Mouse (Mus musculus) skeletal muscle tissue, adult 2 months (tissue): ENCODE measurements at regions not wholly inside any gene's neighbourhood (a gene's known extent, or its start where the extent isn't known, plus 50 kb on each side); places are given as distances from the start of the nearest gene placed in this dataset.

Experiments used
- DNase-seq: peaks from one replicate; pipeline ENCODE4 v3.0.0-alpha.2; 2012; ENCODE audit warnings: low read depth, low spot score

DNA sequence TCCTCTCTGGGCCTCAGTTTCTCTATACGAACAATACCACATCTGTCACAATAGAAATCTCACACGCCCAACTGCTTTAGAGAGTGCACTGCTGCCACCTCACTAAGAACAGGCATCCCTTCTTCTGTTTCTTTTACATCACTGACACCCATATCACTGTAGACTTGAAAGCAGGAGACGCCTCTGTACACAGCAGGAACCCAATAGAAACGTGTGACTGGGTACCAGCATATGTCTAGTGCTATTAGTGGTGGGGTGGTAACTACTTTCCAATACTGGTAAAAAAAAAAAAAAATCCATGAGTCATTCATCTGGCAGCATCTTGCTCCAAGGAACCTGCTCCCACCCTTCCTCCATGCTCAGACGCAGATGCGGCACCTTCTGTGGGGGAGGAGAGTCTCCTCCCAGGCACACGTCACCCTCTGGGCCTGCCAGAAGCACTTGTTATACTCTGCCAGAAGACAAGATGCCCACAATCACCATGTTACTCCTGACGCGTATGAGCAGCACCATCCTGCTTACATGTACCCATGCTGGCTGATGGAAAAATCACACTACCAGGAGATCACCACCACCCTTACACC lies 151.3 kb upstream of the Plxna4 start:
- no peak for DNase-seq

- DNase-seq = peak; percentile 39
These were observed 140.7 kb upstream of the Plxna4 start for GRCm38 (mm10) chr6:32728706-32729105.

GRCm38 (mm10) chr6:32726571-32726970 lies 138.6 kb upstream of the Plxna4 start:
- DNase-seq = no peak

- no peak for DNase-seq
These were observed 129.9 kb upstream of the Plxna4 start for GRCm38 (mm10) chr6:32717860-32718259.

DNA sequence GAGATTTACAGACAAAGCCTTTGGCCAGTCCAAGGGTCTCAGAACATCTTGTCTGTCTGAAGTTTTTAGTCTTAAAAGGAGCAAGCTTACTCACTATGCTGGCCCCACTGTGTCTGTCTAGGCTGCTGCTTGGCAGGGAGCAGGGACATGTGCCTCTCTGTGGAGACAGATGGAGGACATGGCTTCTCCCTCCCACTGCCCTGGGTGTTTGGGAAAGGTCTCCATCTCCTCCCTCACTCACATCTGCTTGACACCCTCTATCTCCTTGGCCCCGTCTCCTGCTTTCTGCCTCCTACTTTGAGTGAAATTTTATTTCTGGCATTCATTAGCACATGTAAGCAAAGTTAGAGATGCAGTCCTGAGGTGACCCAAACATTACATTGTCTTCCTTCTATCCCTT lies 127.1 kb upstream of the Plxna4 start:
- no peak for DNase-seq

GRCm38 (mm10) chr6:32710208-32710607 lies 122.2 kb upstream of the Plxna4 start:
- DNase-seq = no peak

DNA sequence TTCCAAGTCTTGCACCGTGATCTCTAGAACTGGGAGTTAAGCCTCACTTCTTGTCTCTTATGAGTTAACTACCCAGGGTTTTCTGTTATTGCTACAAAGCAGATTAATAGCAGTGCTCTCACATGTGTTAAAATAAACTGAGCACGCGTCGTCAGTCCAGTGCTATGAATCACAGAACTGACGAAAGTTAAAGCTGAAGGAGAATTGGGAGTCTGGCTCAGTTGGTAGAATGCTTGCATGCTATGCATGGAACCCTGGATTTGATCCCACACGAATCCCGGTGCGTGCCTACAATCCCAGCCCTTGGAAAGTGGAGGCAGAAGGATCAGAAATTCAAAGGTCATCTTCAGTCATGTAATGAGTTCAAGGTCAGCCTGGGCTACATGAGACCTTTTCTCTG lies 121.6 kb upstream of the Plxna4 start:
- DNase-seq = no peak

GRCm38 (mm10) chr6:32707417-32707816 lies 119.4 kb upstream of the Plxna4 start:
- no peak for DNase-seq

DNA sequence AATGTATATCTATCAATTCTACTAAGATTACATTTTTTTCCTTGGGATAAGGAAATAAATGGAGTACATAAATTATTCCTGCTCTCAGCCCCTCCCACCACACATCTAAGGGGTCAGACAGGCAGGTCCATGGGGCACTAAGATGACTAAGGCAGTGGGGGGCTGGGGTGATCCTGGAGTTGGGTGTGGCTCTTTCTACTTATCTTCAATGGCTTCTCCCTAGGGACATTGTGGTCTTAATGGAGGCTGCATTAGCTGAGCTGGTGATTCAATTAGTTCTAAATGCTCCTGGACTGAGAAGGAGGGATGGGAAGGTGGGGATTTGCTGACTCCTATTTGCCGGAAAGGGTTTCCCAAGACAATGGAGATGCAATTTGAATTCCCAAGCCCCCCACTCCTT lies 118.4 kb upstream of the Plxna4 start:
- DNase-seq = no peak

- no peak for DNase-seq
These were observed 115.5 kb upstream of the Plxna4 start for GRCm38 (mm10) chr6:32703466-32703865.

DNA sequence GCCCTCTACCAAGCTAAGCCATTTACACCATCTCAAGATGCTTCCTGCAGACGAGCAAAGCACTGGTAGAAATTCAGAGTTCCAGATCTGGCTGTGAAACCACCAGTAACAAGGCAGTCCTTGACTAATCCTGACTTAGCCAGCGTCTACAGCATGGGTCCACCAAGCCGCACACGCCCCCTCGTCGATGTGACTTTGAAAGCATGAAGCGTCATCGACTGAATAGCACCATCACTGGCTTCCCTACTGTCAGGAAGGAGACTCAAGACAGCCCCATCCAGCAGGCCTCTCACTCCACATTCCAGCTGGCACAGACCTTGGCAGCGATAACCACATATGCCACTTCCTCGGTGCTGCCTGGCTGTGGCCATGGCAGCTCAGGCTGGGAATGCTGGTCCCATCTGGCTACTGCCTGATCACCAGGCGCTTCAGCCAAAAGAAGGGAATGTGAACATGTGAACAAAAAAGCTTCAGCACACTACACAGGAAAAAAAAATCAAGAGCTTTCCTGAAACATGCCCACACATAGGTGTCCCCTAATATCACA lies 114.3 kb upstream of the Plxna4 start:
- no peak for DNase-seq

GRCm38 (mm10) chr6:32699811-32700210 lies 111.8 kb upstream of the Plxna4 start:
- no peak for DNase-seq

DNA sequence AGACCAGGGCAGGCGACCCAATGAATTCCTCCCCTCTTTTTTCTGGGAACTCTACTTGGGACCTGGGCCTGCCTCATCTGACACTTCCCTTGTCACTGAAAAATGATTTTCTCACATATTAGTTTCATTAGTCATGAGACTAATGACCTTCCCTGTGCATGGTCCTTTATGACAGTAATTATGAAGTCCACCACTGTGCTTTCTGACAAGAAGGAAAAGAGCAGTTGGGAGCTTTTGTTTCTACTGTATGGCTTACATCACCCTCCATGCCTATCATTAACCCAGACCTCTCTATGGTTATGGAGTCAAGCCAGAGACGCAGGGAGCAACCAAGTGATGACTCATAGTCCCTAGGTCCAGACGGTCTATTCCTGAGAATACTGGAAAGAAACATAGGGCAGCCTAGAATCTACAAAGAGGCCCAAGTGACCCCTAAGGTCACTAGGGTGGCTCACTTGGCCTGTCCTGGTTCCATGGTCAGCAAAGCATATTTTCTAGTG lies 109.8 kb upstream of the Plxna4 start:
- DNase-seq = no peak

DNA sequence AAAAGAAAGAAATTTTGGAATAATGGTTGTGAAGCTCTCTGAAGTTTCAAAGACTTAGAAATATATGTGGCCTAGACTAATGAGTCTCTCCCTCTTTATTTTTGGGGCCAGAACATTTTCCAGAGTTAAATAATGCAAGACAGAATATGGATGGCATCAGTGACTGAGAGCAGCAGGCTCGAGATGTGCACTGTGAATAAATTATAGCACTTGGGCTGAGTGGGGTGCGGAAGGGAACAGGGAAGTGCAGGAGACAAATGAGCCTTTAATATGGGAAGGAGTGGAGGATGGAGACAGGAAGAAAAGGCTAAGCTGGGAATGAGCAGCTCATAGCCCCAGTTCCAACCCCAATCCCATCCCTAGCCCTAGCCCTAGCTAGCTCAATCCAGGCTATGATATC lies 108.0 kb upstream of the Plxna4 start:
- DNase-seq = no peak

DNA sequence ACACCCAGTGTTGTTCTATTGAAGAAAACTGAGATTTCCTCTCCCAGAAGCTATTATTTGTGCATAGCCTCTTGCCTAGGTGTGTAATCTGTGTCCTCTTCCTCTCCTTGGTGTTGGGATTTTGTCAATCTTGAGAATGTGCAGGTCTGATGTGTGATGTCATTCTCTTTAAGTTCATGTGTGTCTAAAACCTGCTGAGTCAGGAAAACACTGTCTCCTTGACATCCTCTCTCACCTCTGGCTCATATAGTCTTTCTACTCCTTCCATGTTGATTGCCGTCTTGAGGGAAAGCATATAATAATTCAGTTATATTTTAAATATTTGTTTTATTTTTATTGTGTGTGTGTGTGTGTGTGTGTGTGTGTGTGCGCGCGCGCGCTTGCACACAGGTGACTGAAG lies 84.6 kb upstream of the Plxna4 start:
- no peak for DNase-seq

GRCm38 (mm10) chr6:32659743-32660142 lies 71.8 kb upstream of the Plxna4 start:
- DNase-seq = no peak

DNA sequence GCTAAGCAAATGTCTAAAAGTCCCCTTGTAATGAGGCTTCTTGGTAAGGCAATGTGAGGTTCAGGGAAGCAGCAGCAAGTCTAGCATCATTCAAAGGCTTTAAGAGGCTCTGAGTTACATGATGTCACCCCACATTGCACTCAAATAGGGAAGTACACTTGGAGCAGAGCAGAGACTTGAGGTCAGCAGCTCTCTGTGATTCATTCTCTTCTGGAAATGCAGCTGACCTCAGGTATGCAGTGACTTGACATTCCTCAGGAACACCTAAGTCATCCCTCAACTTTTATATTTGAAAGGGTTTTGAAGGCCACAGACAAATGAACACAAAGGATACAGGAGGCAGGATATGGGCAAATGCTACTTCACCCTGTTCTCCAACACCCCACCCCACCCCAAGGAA lies 69.4 kb upstream of the Plxna4 start:
- DNase-seq = no peak

- no peak for DNase-seq
These were observed 66.2 kb upstream of the Plxna4 start for GRCm38 (mm10) chr6:32654188-32654587.

DNA sequence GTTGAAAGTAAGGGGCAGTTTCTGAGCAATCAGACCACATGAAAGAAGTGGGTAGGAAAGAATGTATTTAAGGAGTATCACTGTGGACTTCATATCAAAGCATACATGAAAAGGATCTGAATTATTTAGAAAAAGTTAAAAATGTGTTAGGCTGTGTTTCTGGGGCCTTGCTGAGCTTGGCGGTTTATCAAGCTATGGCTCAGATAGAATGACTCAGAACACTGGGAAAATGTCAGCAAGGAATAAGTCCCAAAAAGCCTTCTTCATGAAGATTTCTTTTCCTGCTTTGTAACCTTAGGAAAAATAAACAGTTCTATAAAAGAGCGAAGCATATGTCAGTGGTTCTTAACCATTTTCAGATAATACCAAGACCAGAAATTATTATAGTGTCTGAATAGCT lies 56.0 kb upstream of the Plxna4 start:
- no peak for DNase-seq

GRCm38 (mm10) chr6:32638843-32639242 lies 50.9 kb upstream of the Plxna4 start:
- DNase-seq = no peak
